Comparison of ENCODE assay signal across 15 mouse cellular contexts in the genomic region with DNA sequence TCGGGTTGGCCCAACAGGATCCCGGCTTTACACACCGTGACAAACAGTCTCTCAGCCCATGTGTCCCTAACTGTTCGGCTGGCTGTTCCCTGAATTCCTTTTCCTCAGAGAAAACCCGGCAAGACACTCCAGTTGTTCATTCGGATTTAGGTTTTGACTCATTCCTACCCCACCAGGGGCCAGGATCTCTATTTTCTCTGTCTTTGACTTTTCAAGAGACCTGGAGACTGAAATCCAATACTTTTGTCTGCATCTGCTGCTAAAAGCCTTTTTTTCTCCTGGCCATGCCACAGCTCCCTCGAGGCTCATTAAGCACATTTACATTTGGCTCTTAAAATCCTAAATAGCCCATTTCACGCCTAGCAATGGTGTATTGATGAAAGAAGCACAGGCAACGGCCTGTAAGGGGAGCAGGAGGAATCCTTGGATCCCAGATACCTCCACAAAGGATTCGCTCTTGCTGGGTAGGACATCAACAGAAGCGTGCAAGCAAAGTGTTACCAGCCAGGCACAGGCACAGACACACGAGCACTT.
DNase-seq lines count a peak whose midpoint lies in the region; ATAC-seq lines count a peak whose summit lies in the region.
"Had no signal": no experiment of that assay in that cellular context is flagged by ENCODE, and none has a peak within 500 bp of the region (broad histone marks: within the 10 kb centered on the region; RNA-seq: fewer than 3 reads in every experiment).

No protein-coding gene starts in this region.

- H3K36me3 ChIP-seq in embryonic facial prominence, embryonic 10.5 days (replicated peaks) = no peaks in the 10 kb centered on the region
- H3K36me3 ChIP-seq in hindbrain, embryonic 11.5 days (ENCODE audit: control insufficient read depth, insufficient read depth, low read length) = no peaks in the 10 kb centered on the region
- no peaks in the 10 kb centered on the region for H3K36me3 ChIP-seq in midbrain, embryonic 13.5 days

- H3K27ac ChIP-seq in embryonic facial prominence, embryonic 10.5 days (replicated peaks) = peak overlapping the region; percentile 72
- peak overlapping the region; percentile 70 for H3K27ac ChIP-seq in hindbrain, embryonic 11.5 days (ENCODE audit: low read depth, low read length)
- peak overlapping the region; percentile 5; the same call in 1 of the 2 replicates for H3K27ac ChIP-seq in midbrain, embryonic 13.5 days
- H3K27ac ChIP-seq: heart, adult 2 months; liver, embryonic 14.5 days had no signal

- peak; percentile 91 for ATAC-seq in hindbrain, embryonic 11.5 days (ENCODE audit: low FRiP score)
- peak; percentile 81 for ATAC-seq in midbrain, embryonic 13.5 days

- no peak overlapping the region for H3K4me2 ChIP-seq in hindbrain, embryonic 11.5 days (replicated peaks; ENCODE audit: low read depth, low read length)
- H3K4me2 ChIP-seq in midbrain, embryonic 13.5 days (replicated peaks) = peak overlapping the region; percentile 20

- no peaks in the 10 kb centered on the region for H3K9me3 ChIP-seq in embryonic facial prominence, embryonic 10.5 days
- no peaks in the 10 kb centered on the region for H3K9me3 ChIP-seq in hindbrain, embryonic 11.5 days (ENCODE audit: control insufficient read depth, low read length)
- H3K9me3 ChIP-seq in midbrain, embryonic 13.5 days = no peaks in the 10 kb centered on the region

- H3K4me3 ChIP-seq in embryonic facial prominence, embryonic 10.5 days = no peak overlapping the region
- no peak overlapping the region for H3K4me3 ChIP-seq in hindbrain, embryonic 11.5 days (ENCODE audit: low read depth, low read length)
- H3K4me3 ChIP-seq in midbrain, embryonic 13.5 days (replicated peaks) = no peak overlapping the region
- H3K4me3 ChIP-seq: heart, adult 2 months; megakaryocyte, embryonic 14.5 days had no signal

- no peaks in the 10 kb centered on the region for H3K27me3 ChIP-seq in embryonic facial prominence, embryonic 10.5 days (replicated peaks; ENCODE audit: low read depth, poor library complexity, severe bottlenecking)
- H3K27me3 ChIP-seq in hindbrain, embryonic 11.5 days (ENCODE audit: control insufficient read depth, insufficient read depth, low read length) = no peaks in the 10 kb centered on the region
- peaks cover 8% of the 10 kb centered on the region; the same call in 1 of the 2 replicates for H3K27me3 ChIP-seq in midbrain, embryonic 13.5 days
- H3K27me3 ChIP-seq: megakaryocyte, embryonic 14.5 days had no signal

- 15% methylated on average over 12 of the region's 12 CpGs for WGBS in embryonic facial prominence, embryonic 10.5 days
- 9% methylated on average over 12 of the region's 12 CpGs for WGBS in hindbrain, embryonic 11.5 days
- WGBS in midbrain, embryonic 13.5 days = 8% methylated on average over 12 of the region's 12 CpGs

- H3K4me1 ChIP-seq in embryonic facial prominence, embryonic 10.5 days = peaks cover 17% of the 10 kb centered on the region
- peaks cover 5% of the 10 kb centered on the region; the same call in 1 of the 2 replicates for H3K4me1 ChIP-seq in hindbrain, embryonic 11.5 days (replicated peaks; ENCODE audit: control insufficient read depth, insufficient read depth, low read length)
- H3K4me1 ChIP-seq in midbrain, embryonic 13.5 days (replicated peaks) = peaks cover 15% of the 10 kb centered on the region
- H3K4me1 ChIP-seq: megakaryocyte, embryonic 14.5 days had no signal

- no peak overlapping the region for H3K9ac ChIP-seq in hindbrain, embryonic 11.5 days (ENCODE audit: low read depth, low read length)
- H3K9ac ChIP-seq in midbrain, embryonic 13.5 days (replicated peaks) = no peak overlapping the region
- H3K9ac ChIP-seq: liver, embryonic 14.5 days had no signal

- peak; percentile 16 for DNase-seq in adipocyte (ENCODE audit: low spot score)
- DNase-seq in embryonic facial prominence, embryonic 10.5 days (ENCODE audit: low spot score) = peak; percentile 30
- DNase-seq in hindbrain, embryonic 11.5 days (ENCODE audit: low spot score) = peak; percentile 65
- DNase-seq in spleen, adult 18-20 months = no peak
- no peak for DNase-seq in gastrocnemius, postnatal 10 days
- no peak for DNase-seq in thymus, postnatal 0 days (ENCODE audit: low spot score)
- no peak for DNase-seq in left cerebral cortex, adult 18-20 months (ENCODE audit: low spot score in 2 of 2)
- DNase-seq: adrenal gland, adult 2 months; cerebellum, postnatal 14 days; heart, adult 2 months; right cerebral cortex, postnatal 25 days; thymus, adult 2 months had no signal

Comparison
In these comparisons a context has a peak if more than half of its experiments do, and no peak if none do; other contexts are left out.
1. DNase-seq: peak in adipocyte (single experiment), embryonic facial prominence, embryonic 10.5 days (single experiment) and hindbrain, embryonic 11.5 days (single experiment); none in spleen, adult 18-20 months (0 of 2), gastrocnemius, postnatal 10 days (single experiment), thymus, postnatal 0 days (single experiment) and left cerebral cortex, adult 18-20 months (0 of 2).
2. H3K27ac ChIP-seq: peak in every context shown above with its lines; median percentile 72 in embryonic facial prominence, embryonic 10.5 days; 70 in hindbrain, embryonic 11.5 days; 5 in midbrain, embryonic 13.5 days.